Mouse (Mus musculus): ENCODE measurements at regions not wholly inside any gene's neighbourhood (a gene's known extent, or its start where the extent isn't known, plus 50 kb on each side); places are given as distances from the start of the nearest gene placed in this dataset.
"Not testable (repeated sequence)": the region's sequence is repeated elsewhere in the genome, so short reads cannot be mapped to it uniquely, and the experiment has no call there.

DNA sequence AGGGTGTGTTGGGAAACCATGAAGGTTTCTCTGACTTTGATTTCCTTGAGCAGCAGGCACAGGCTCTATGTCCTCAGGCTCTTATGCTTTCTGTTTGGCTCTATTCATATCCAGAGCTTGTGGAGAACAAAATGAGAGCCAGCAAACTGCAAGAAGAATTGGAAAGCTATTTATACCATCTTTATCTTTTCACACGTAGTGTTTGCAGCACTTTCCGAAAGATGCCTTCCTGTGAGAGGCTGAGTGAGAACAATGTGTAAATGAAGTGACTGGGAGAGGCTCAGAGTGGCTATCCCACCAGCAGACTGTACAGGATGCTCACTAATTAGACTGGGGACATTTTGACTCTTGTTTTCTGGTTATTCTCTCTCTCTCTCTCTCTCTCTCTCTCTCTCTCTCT, 177.3 kb upstream of the Ift57 start:
- ATAC-seq (ENCODE audit: insufficient read depth) = no peak
- no peak overlapping the region for H3K4me3 ChIP-seq (replicated peaks)
- 51% methylated on average over 2 of the region's 2 CpGs for WGBS (ENCODE audit: insufficient replicate concordance)
- H3K27ac ChIP-seq (replicated peaks) = no peak overlapping the region
- no peaks in the 10 kb centered on the region for H3K27me3 ChIP-seq
- H3K4me2 ChIP-seq = no peak overlapping the region
- no peaks in the 10 kb centered on the region for H3K4me1 ChIP-seq (replicated peaks)
- no peaks in the 10 kb centered on the region for H3K9me3 ChIP-seq (replicated peaks)
- no peaks in the 10 kb centered on the region for H3K36me3 ChIP-seq (replicated peaks)
- no peak overlapping the region for H3K9ac ChIP-seq

DNA sequence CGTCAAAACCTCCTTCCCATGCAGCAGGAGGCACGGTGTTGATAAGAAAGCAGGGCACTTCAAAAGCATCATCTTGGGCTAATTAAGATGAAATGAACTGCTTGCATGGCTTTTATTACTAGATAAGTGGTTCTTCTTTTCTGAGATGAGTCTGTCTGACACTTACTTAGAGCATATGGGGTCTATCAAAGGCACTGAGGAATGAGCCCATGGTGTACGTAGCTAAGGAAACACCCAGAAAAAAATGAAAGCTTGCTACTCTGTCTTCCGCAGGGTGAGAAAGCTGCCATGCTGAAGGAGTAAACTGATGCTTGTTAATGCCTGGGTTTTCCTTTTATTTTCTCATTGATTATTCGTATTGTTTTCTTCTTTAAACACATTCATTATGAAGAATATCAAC, 176.5 kb upstream of the Ift57 start:
- Histone ChIP-seq H3K4me2 (no peak overlapping the region), H3K4me1 (replicated peaks) (no peaks in the 10 kb centered on the region), H3K9me3 (replicated peaks) (no peaks in the 10 kb centered on the region), H3K4me3 (replicated peaks) (no peak overlapping the region), H3K27me3 (no peaks in the 10 kb centered on the region), H3K27ac (replicated peaks) (no peak overlapping the region), H3K9ac (no peak overlapping the region), H3K36me3 (replicated peaks) (no peaks in the 10 kb centered on the region)
- ATAC-seq (ENCODE audit: insufficient read depth) = no peak
- WGBS (ENCODE audit: insufficient replicate concordance) = 48% methylated on average over 5 of the region's 5 CpGs

DNA sequence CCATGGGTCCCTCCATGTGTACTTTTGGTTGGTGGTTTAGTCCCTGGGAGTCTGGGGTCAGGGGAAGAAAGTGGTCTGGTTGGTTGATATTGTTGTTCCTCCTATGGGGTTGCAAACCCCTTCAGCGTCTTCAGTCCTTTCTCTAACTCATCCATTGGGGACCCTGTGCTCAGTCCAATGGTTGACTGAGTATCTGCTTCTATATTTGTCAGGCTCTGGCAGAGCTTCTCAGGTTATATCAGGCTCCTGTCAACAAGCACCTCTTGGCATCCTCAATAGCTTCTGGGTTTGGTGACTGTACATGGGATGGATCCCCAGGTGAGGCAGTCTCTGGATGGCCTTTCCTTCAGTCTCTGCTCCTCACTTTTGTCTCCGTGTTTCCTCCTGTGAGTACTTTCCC, 170.4 kb upstream of the Ift57 start:
- not testable (repeated sequence) for H3K4me2 ChIP-seq; H3K4me1 ChIP-seq (replicated peaks); H3K27me3 ChIP-seq; ATAC-seq (ENCODE audit: insufficient read depth); H3K4me3 ChIP-seq (replicated peaks); H3K9ac ChIP-seq; H3K36me3 ChIP-seq (replicated peaks); H3K9me3 ChIP-seq (replicated peaks); H3K27ac ChIP-seq (replicated peaks)
- WGBS (ENCODE audit: insufficient replicate concordance) = 43% methylated on average over 2 of the region's 2 CpGs

DNA sequence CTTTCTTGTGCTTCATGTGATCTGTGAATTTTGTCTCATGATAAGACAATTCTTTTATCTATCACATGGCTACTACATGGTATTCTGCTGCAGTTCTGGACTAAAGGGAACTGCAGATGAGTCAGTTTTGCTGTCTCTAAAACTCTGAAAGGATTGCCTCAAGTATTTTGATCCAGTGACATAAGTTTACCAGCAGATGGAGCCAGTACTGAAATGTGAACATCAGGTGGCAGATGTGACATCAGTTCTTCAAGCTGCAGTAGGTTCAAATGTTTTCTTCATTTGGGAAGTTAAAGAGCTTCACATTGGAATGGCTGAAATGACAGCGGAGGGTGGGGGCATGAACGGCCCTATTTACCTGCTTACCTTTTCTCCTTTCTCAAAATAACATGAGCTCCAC, 170.0 kb upstream of the Ift57 start:
- no peaks in the 10 kb centered on the region for H3K36me3 ChIP-seq (replicated peaks)
- H3K4me2 ChIP-seq = no peak overlapping the region
- H3K9me3 ChIP-seq (replicated peaks) = no peaks in the 10 kb centered on the region
- H3K27me3 ChIP-seq = no peaks in the 10 kb centered on the region
- no peak overlapping the region for H3K9ac ChIP-seq
- no peak for ATAC-seq (ENCODE audit: insufficient read depth)
- 50% methylated on average over 2 of the region's 2 CpGs for WGBS (ENCODE audit: insufficient replicate concordance)
- no peak overlapping the region for H3K27ac ChIP-seq (replicated peaks)
- H3K4me1 ChIP-seq (replicated peaks) = no peaks in the 10 kb centered on the region
- H3K4me3 ChIP-seq (replicated peaks) = no peak overlapping the region

DNA sequence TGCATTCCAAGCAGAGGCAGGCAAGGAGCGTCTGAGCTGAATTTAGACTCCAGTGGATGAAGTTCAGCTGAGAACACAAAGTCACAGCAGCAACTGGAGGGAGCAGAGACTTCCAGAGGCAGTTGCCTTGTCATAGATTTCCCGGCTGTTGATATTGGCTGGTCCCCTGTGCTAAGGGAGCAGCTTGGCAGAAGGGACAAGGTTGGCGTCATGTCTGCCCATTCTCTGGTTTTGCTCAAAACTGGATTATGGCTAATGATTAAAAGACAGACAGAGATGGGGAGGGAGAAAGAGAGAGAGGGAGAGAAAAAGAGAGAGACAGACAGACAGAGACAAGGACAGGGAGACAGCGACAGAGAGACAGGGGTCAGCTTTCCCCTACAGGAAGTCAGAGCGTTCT, 169.0 kb upstream of the Ift57 start:
- Histone ChIP-seq H3K27ac (replicated peaks) (no peak overlapping the region), H3K9ac (no peak overlapping the region), H3K9me3 (replicated peaks) (no peaks in the 10 kb centered on the region), H3K4me3 (replicated peaks) (no peak overlapping the region), H3K4me1 (replicated peaks) (no peaks in the 10 kb centered on the region), H3K4me2 (no peak overlapping the region), H3K27me3 (no peaks in the 10 kb centered on the region), H3K36me3 (replicated peaks) (no peaks in the 10 kb centered on the region)
- 60% methylated on average over 5 of the region's 5 CpGs for WGBS (ENCODE audit: insufficient replicate concordance)
- no peak for ATAC-seq (ENCODE audit: insufficient read depth)

DNA sequence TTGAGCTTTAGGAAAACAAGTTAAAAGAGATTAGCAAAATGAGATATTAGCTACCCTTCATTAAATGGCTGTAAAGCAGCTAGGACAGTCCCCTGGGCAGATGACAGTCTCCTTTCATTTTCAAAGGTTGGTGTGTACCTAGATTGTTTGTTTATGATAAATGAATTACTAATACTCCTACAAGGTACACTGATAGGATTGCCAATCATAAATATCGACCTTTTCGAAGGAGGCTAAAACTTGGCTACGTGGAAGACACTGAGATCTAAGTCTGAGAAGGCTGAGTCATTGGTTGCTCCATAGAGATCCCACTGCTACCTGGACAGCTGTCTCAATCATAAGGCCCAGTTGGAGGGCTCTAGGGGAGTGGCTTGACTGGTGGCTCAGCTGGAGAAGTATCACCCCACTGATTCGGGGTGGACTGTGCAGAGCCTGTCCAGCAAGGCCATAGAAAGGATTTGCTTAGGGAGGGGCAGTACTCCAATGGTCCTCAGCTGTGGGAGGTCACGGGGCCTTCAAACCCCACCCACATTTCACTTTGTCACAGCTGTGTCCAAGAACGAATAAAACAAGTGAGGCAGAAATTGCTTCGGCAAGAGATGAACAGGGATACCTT, 166.9 kb upstream of the Ift57 start:
- Histone ChIP-seq H3K4me2 (no peak overlapping the region), H3K36me3 (replicated peaks) (no peaks in the 10 kb centered on the region), H3K9me3 (replicated peaks) (no peaks in the 10 kb centered on the region), H3K4me1 (replicated peaks) (no peaks in the 10 kb centered on the region), H3K27me3 (no peaks in the 10 kb centered on the region), H3K4me3 (replicated peaks) (no peak overlapping the region), H3K9ac (no peak overlapping the region), H3K27ac (replicated peaks) (no peak overlapping the region)
- no peak for ATAC-seq (ENCODE audit: insufficient read depth)
- WGBS (ENCODE audit: insufficient replicate concordance) = 60% methylated on average over 7 of the region's 7 CpGs

DNA sequence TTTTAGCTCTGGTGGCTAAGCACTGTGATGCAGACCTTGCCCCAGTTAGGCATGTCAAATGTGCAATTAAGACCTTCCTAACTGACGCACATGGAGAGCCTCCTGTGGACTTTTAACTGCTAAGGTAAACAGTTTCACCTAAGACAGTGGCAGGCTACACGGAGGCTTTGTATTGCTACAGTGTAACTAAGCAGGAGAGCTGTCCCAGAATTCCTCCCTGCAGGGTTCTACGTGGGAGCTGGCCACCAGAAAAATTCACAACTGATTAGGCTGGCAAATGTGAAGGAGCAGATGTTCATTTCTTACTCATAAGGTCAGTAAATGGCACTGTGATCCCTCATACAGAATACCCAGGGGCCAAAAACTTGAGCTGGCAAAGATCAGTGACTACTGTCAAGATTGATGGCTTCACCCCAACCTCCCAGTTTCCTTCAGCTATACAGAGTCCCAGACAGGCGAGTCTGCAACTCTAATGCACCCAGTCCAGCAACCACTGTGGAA, 165.5 kb upstream of the Ift57 start:
- no peaks in the 10 kb centered on the region for H3K36me3 ChIP-seq (replicated peaks)
- H3K9me3 ChIP-seq (replicated peaks) = no peaks in the 10 kb centered on the region
- H3K27ac ChIP-seq (replicated peaks) = no peak overlapping the region
- H3K4me1 ChIP-seq (replicated peaks) = no peaks in the 10 kb centered on the region
- H3K4me2 ChIP-seq = no peak overlapping the region
- ATAC-seq (ENCODE audit: insufficient read depth) = peak; percentile 34; the same call in 1 of the 2 replicates
- H3K27me3 ChIP-seq = no peaks in the 10 kb centered on the region
- no peak overlapping the region for H3K9ac ChIP-seq
- 46% methylated on average over 4 of the region's 4 CpGs for WGBS (ENCODE audit: insufficient replicate concordance)
- H3K4me3 ChIP-seq (replicated peaks) = no peak overlapping the region

DNA sequence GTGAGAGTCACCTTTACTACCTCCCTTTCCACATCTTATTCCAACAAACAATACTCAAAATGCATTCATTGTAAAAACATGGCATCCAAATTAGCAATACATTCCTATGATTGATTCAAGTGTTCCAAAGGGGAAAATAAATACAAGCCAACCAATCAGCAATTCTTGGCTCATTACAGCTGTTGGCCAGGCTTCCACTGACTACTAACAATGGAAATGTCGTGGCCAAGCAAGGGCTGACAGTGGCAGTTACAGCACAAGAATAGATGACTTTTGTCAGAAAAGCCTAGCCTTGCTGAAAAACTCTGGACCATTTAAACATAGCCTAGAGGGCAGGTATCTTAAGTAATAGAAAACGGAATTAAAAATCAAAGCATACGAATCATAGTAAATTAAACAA, 148.8 kb upstream of the Ift57 start:
- no peak overlapping the region for H3K9ac ChIP-seq
- no peak overlapping the region for H3K4me2 ChIP-seq
- H3K4me3 ChIP-seq (replicated peaks) = no peak overlapping the region
- 49% methylated on average over 3 of the region's 3 CpGs for WGBS (ENCODE audit: insufficient replicate concordance)
- no peaks in the 10 kb centered on the region for H3K36me3 ChIP-seq (replicated peaks)
- H3K27ac ChIP-seq (replicated peaks) = no peak overlapping the region
- H3K4me1 ChIP-seq (replicated peaks) = no peaks in the 10 kb centered on the region
- H3K27me3 ChIP-seq = no peaks in the 10 kb centered on the region
- no peaks in the 10 kb centered on the region for H3K9me3 ChIP-seq (replicated peaks)
- ATAC-seq (ENCODE audit: insufficient read depth) = no peak

DNA sequence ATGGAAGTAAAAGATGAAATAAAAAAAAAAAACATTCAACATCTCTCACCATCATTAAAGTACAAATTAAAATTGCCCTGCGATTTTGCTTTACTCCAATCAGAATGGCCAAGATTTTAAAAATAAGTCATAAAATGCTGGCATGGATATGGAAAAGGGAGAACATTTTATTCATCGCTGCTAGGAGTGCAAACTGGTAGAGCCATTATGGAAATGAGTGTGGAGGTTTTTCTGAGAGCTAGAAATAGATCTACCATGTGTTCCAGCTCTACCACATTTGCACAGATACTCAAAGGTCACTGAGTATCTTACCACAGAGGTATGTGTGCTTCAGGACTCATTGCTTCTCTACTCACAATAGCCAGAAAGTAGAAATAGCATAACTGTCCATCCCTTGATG, 129.0 kb upstream of the Ift57 start:
- no peaks in the 10 kb centered on the region for H3K4me1 ChIP-seq (replicated peaks)
- H3K36me3 ChIP-seq (replicated peaks) = no peaks in the 10 kb centered on the region
- no peaks in the 10 kb centered on the region for H3K9me3 ChIP-seq (replicated peaks)
- H3K4me3 ChIP-seq (replicated peaks) = no peak overlapping the region
- H3K4me2 ChIP-seq = no peak overlapping the region
- H3K27ac ChIP-seq (replicated peaks) = no peak overlapping the region
- no peak for ATAC-seq (ENCODE audit: insufficient read depth)
- H3K27me3 ChIP-seq = no peaks in the 10 kb centered on the region
- no peak overlapping the region for H3K9ac ChIP-seq
- 64% methylated on average over 2 of the region's 2 CpGs for WGBS (ENCODE audit: insufficient replicate concordance)

DNA sequence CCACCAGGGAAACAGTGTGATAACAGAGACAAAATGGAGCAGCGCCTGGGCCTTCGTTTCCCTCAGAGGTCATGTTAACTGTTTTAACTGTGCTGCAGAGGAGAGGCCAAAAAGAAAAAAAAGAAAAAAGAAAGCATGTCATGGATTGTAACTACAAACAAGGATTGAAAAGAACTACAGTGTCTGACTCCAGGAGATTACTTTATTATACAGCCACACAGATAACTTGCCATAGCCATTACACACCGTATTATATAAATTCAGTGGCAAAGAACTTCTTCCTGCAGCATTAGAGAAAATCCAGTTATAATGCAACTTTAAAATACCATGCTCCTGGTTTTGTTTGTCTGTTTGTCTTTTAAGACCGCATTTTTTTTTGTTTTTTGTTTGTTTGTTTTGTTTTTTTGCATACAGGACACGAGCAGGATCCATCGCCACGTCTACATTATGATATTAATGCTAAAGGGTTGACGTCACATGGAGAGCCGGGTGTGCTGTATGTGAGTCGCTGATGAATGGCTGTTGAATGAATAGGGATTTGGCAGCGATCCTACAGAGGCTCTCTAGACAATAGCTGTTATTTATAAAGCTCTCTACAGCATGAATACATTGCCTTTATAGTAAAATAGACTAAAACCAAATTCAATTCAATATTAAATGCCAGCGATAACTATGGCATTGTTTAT, 126.4 kb upstream of the Ift57 start:
- 65% methylated on average over 12 of the region's 12 CpGs for WGBS (ENCODE audit: insufficient replicate concordance)
- H3K4me1 ChIP-seq (replicated peaks) = no peaks in the 10 kb centered on the region
- ATAC-seq (ENCODE audit: insufficient read depth) = no peak
- H3K9ac ChIP-seq = no peak overlapping the region
- H3K36me3 ChIP-seq (replicated peaks) = no peaks in the 10 kb centered on the region
- no peaks in the 10 kb centered on the region for H3K27me3 ChIP-seq
- H3K4me2 ChIP-seq = no peak overlapping the region
- H3K4me3 ChIP-seq (replicated peaks) = no peak overlapping the region
- no peaks in the 10 kb centered on the region for H3K9me3 ChIP-seq (replicated peaks)
- H3K27ac ChIP-seq (replicated peaks) = no peak overlapping the region

DNA sequence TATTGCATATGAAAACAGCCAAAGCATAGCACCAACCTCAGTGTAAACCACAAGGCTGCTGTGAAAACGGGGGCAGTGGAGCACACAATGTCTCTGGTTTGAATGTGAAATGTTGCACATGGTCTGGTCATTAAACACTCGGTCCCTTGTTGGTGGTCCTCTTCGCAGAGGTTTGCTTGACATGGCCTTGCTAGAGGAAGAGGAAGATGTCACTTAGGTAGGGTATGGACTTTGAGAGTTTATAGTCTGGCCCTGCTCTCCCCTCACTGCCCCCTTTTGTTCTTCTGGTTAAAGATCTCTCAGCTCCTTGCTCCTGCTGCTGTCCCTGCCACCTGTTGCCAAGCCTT, 125.9 kb upstream of the Ift57 start:
- Histone ChIP-seq H3K9ac (no peak overlapping the region), H3K4me1 (replicated peaks) (no peaks in the 10 kb centered on the region), H3K4me3 (replicated peaks) (no peak overlapping the region), H3K9me3 (replicated peaks) (no peaks in the 10 kb centered on the region), H3K4me2 (no peak overlapping the region), H3K36me3 (replicated peaks) (no peaks in the 10 kb centered on the region), H3K27ac (replicated peaks) (no peak overlapping the region), H3K27me3 (no peaks in the 10 kb centered on the region)
- 67% methylated on average over 3 of the region's 3 CpGs for WGBS (ENCODE audit: insufficient replicate concordance)
- no peak for ATAC-seq (ENCODE audit: insufficient read depth)

DNA sequence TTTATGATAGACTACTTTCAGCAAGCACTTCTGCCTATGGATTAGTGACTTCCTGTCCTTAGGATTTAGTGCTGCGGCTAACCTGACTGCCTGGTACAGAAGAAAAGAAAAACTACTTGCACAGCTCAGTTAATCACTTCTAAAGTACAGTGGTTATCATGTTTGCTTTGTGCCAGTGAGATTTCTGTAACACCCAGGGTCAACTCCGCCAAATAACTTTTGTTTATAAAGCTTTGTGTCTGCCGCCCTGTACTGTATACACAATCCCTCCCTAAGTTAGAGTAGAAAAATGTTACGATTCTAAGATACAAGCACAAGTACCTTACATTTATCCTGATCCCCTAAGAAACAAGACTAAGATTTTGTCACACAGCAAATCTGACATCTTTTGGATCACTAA, 120.1 kb upstream of the Ift57 start:
- Histone ChIP-seq H3K9me3 (replicated peaks) (no peaks in the 10 kb centered on the region), H3K4me3 (replicated peaks) (no peak overlapping the region), H3K27ac (replicated peaks) (no peak overlapping the region), H3K36me3 (replicated peaks) (no peaks in the 10 kb centered on the region), H3K4me1 (replicated peaks) (no peaks in the 10 kb centered on the region), H3K4me2 (no peak overlapping the region), H3K9ac (no peak overlapping the region), H3K27me3 (no peaks in the 10 kb centered on the region)
- ATAC-seq (ENCODE audit: insufficient read depth) = no peak
- 69% methylated on average over 4 of the region's 4 CpGs for WGBS (ENCODE audit: insufficient replicate concordance)

Data from liver, embryonic 15.5 days (tissue).